Comparison of ENCODE assay signal across 26 mouse cellular contexts in genomic region chr7:112295426-112296221, GRCm38 (mm10).
DNase-seq lines count a peak whose midpoint lies in the region; ATAC-seq and TF ChIP-seq lines count a peak whose summit lies in the region.
"Had no signal": no experiment of that assay in that cellular context is flagged by ENCODE, and none has a peak within 500 bp of the region (broad histone marks: within the 10 kb centered on the region; RNA-seq: fewer than 3 reads in every experiment).

No protein-coding gene starts in this region.

- H3K4me2 ChIP-seq in heart, embryonic 15.5 days: no peak overlapping the region
- H3K4me2 ChIP-seq: midbrain, embryonic 11.5 days; neural tube, embryonic 15.5 days; stomach, embryonic 15.5 days had no signal

- 29% methylated on average over 8 of the region's 8 CpGs for WGBS in heart, adult 2 months
- 34% methylated on average over 8 of the region's 8 CpGs for WGBS in lung, adult 2 months
- 41% methylated on average over 8 of the region's 8 CpGs for WGBS in heart, embryonic 15.5 days

- peak; percentile 63 for TF ChIP-seq EP300 in heart, adult 2 months (IDR thresholded peaks at IDR 0.05; ENCODE audit: insufficient read depth, low read depth, low read length)

- no peak overlapping the region for H3K9ac ChIP-seq in heart, adult 2 months (ENCODE audit: low read depth, low read length)
- no peak overlapping the region for H3K9ac ChIP-seq in heart, embryonic 15.5 days
- H3K9ac ChIP-seq: neural tube, embryonic 15.5 days; stomach, embryonic 15.5 days had no signal

- peak overlapping the region; percentile 50 for H3K27ac ChIP-seq in heart, adult 2 months
- H3K27ac ChIP-seq in heart, embryonic 15.5 days: peak overlapping the region; percentile 93
- H3K27ac ChIP-seq: hindbrain, postnatal 0 days; neural tube, embryonic 15.5 days; stomach, embryonic 15.5 days had no signal

- ATAC-seq in heart, embryonic 15.5 days (replicated peaks; ENCODE audit: insufficient number of reproducible peaks, insufficient read depth, low FRiP score, low read depth): no peak
- ATAC-seq: forebrain, embryonic 14.5 days; hindbrain, postnatal 0 days; intestine, embryonic 16.5 days; Patski had no signal

- H3K4me3 ChIP-seq in heart, adult 2 months: no peak overlapping the region
- H3K4me3 ChIP-seq in lung, adult 2 months (replicated peaks; ENCODE audit: extremely low read depth, low read depth, low read length): no peak overlapping the region
- H3K4me3 ChIP-seq in heart, embryonic 15.5 days: no peak overlapping the region
- H3K4me3 ChIP-seq: neural tube, embryonic 15.5 days; stomach, embryonic 15.5 days had no signal

- intact Hi-C loops in heart, adult 2 months (cut with DNase I): loop anchor here (2.0 to 5.0 kb wide), 2 partner anchors 15 to 68 kb away; partner anchors contain the start of gene Mical2
- intact Hi-C loops in heart, postnatal 25 days (cut with DNase I): no loop called here

- H3K36me3 ChIP-seq in heart, adult 2 months (ENCODE audit: control insufficient read depth, insufficient read depth, low read length): peaks cover 3% of the 10 kb centered on the region
- no peaks in the 10 kb centered on the region for H3K36me3 ChIP-seq in heart, embryonic 15.5 days
- H3K36me3 ChIP-seq: G1E; neural tube, embryonic 15.5 days; stomach, embryonic 15.5 days had no signal

- no peaks in the 10 kb centered on the region for H3K27me3 ChIP-seq in heart, adult 2 months (ENCODE audit: control insufficient read depth, insufficient read depth, low read length)
- no peaks in the 10 kb centered on the region for H3K27me3 ChIP-seq in heart, embryonic 15.5 days
- H3K27me3 ChIP-seq: neural tube, embryonic 15.5 days; Patski; stomach, embryonic 15.5 days had no signal

- H3K79me2 ChIP-seq in heart, adult 2 months (replicated peaks; ENCODE audit: control insufficient read depth, insufficient read depth, low read length): no peaks in the 10 kb centered on the region

- no peak for TF ChIP-seq CTCF in heart, adult 2 months (IDR thresholded peaks at IDR 0.05)
- no peak for TF ChIP-seq CTCF in lung, adult 2 months (IDR thresholded peaks at IDR 0.05; ENCODE audit: insufficient read depth, low read length)

- TF ChIP-seq POLR2A in heart, adult 2 months (IDR thresholded peaks at IDR 0.05; ENCODE audit: insufficient read depth, low read depth, low read length): no peak
- TF ChIP-seq POLR2A in lung, adult 2 months (IDR thresholded peaks at IDR 0.05; ENCODE audit: borderline replicate concordance, extremely low read depth, low read depth, low read length): no peak

- H3K9me3 ChIP-seq in heart, embryonic 15.5 days (replicated peaks): no peaks in the 10 kb centered on the region
- H3K9me3 ChIP-seq: neural tube, embryonic 15.5 days; stomach, embryonic 15.5 days had no signal

- DNase-seq in heart, adult 2 months: peak in 1 of 2 experiments; percentile 37
- DNase-seq in heart, postnatal 25 days (ENCODE audit: low spot score): no peak
- DNase-seq in lung, adult 2 months: peak; percentile 22
- DNase-seq in lung, postnatal 25 days (ENCODE audit: low spot score): no peak
- DNase-seq in lung, postnatal 10 days: peak; percentile 51
- DNase-seq in kidney, adult 9 months: no peak
- DNase-seq: adrenal gland, adult 8-10 months; B cell, adult 2 months; cerebellum, adult 11-12 months; gastrocnemius, postnatal 14 days; kidney, postnatal 25 days; layer of hippocampus, adult 9-11 months; left cerebral cortex, postnatal 4 days; right cerebral cortex, adult 18-20 months; right cerebral cortex, postnatal 4 days; thymus, adult 18-20 months; thymus, postnatal 36 days had no signal

- peaks cover 47% of the 10 kb centered on the region for H3K4me1 ChIP-seq in heart, adult 2 months (ENCODE audit: control insufficient read depth, insufficient read depth, low read length)
- H3K4me1 ChIP-seq in lung, adult 2 months (ENCODE audit: control insufficient read depth, insufficient read depth, low read length): peaks cover 56% of the 10 kb centered on the region
- H3K4me1 ChIP-seq in heart, embryonic 15.5 days (replicated peaks): peaks cover 80% of the 10 kb centered on the region

Comparison
In these comparisons a context has a peak if more than half of its experiments do, and no peak if none do; other contexts are left out.
1. DNase-seq: peak in lung, adult 2 months (single experiment) and lung, postnatal 10 days (single experiment); none in heart, postnatal 25 days (single experiment), lung, postnatal 25 days (single experiment) and kidney, adult 9 months (single experiment).